Mouse (Mus musculus) brain, embryonic 14.5 days (tissue): Measurements from ENCODE around the gene Tmem104.

ENCODE experiments used
- CTCF ChIP-seq: fragments of 200-500 bp; IDR thresholded peaks from 2 replicates; pipeline ENCODE4 v1.5.1; 2012; ENCODE audit warnings: inconsistent platforms, mild to moderate bottlenecking, moderate library complexity, borderline replicate concordance; ENCODE audit not compliant: insufficient read depth, insufficient read length; ENCODE audit errors: extremely low read depth
- POLR2A ChIP-seq: fragments of 200-500 bp; IDR thresholded peaks from 2 replicates; pipeline ENCODE4 v1.6.1; 2012; ENCODE audit warnings: mild to moderate bottlenecking, inconsistent platforms, borderline replicate concordance; ENCODE audit not compliant: poor library complexity, insufficient read depth, insufficient read length, severe bottlenecking; ENCODE audit errors: extremely low read depth

- TF ChIP-seq POLR2A, result no peak
- TF ChIP-seq CTCF, result no peak
Observed at GRCm38 (mm10) chr11:115222570-115222969, 35.3 kb downstream of the Tmem104 start.
